Mouse (Mus musculus) monocyte, adult 5-6 weeks (primary cell): ENCODE data around the gene Iqcn. TPM values are rescaled to one million over a fixed set of nuclear protein-coding genes. Genes with fewer than 3 reads are reported as not detected.
A peak's percentile ranks its signal among the peaks of the same experiment; 100 is the strongest.

ENCODE experiments used
- ATAC-seq: fragments of 153-309, 156-312 bp; replicated peaks from 2 replicates; pipeline ENCODE4 v1.8.0; 2017; ENCODE audit warnings: mild to moderate bottlenecking; ENCODE audit not compliant: low TSS enrichment, insufficient number of reproducible peaks, severe bottlenecking, poor library complexity, low FRiP score
- total RNA-seq: library from RNA; stranded (forward); fragments of 200-1000, 200-491, 200-594 nt; gene quantifications from 3 replicates; pipeline ENCODE4 v1.2.3, GENCODE M21; 2017

Iqcn gene
- 0.67 to 0.78 TPM in 2 of 3 replicates, not detected in the other for total RNA-seq

- ATAC-seq: no peak
Measured at GRCm38 (mm10) chr8:70703287-70703686, at the start of gene Iqcn. Iqcn (plus strand) TSS chr8:70703457.

GRCm38 (mm10) chr8:70654121-70654520 is 49.1 kb upstream of the Iqcn start:
- ATAC-seq: peak; percentile 40; the same call in 1 of the 2 replicates

DNA sequence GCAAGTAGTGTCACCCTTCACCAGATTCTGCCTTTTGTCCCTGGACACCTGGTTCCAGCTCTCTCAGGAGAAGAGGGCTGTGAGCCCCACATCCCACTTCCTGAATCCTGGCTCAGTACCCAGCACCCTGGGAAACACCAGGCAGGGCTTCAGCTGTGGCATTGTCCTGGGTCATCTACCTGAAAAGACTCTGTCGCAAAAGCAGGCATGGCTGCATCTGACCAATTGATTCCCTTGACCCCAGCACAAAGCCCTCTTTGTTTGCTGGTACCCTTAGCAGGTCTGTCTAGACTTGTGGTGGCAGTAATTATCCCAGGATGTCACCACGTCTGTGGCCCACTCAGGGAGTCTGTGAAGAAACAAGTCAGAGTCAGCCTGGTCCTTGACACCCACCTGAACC is 47.8 kb upstream of the Iqcn start:
- no peak for ATAC-seq

GRCm38 (mm10) chr8:70656193-70656790 is 47.0 kb upstream of the Iqcn start:
- no peak for ATAC-seq

- ATAC-seq: no peak
Measured at GRCm38 (mm10) chr8:70657214-70657613, 46.0 kb upstream of the Iqcn start.

DNA sequence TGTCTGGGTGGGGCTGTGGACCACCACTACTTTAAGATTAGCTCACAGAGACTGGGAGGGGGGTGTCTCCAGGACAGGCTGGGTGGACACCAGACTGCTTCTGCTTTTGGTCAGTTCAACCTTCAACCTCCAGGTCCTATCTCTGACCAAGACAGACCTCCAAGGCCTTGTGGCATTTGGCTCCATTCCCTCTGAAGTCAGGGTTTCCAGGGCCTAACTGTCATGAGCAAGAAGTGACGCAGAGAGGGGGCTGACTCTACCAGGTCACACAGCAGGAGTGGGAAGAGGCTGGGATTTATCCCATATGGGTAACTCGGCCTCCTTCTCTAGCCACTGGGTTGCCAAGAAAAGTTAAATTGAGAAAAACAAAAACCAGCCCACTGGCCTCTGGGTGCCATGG is 45.5 kb upstream of the Iqcn start:
- ATAC-seq: no peak

- peak; percentile 36; the same call in 1 of the 2 replicates for ATAC-seq
Measured at GRCm38 (mm10) chr8:70658897-70659603, 44.2 kb upstream of the Iqcn start.

- peak; percentile 59 for ATAC-seq
Measured at GRCm38 (mm10) chr8:70659604-70660272, 43.5 kb upstream of the Iqcn start.

GRCm38 (mm10) chr8:70660273-70660725 is 43.0 kb upstream of the Iqcn start, which contains the start of gene Pgpep1:
Pgpep1 (minus strand) TSS chr8:70660388.
- 0 out of 2 replicates have a peak, but pooled peaks have one; percentile 2 for ATAC-seq

GRCm38 (mm10) chr8:70663691-70664090 is 39.6 kb upstream of the Iqcn start:
- no peak for ATAC-seq

- no peak for ATAC-seq
Measured at GRCm38 (mm10) chr8:70664631-70665030, 38.6 kb upstream of the Iqcn start.

GRCm38 (mm10) chr8:70665599-70665998 is 37.7 kb upstream of the Iqcn start:
- no peak for ATAC-seq

GRCm38 (mm10) chr8:70667071-70667470 is 36.2 kb upstream of the Iqcn start:
- ATAC-seq: no peak

GRCm38 (mm10) chr8:70671615-70672324 is 31.5 kb upstream of the Iqcn start:
- no peak for ATAC-seq

DNA sequence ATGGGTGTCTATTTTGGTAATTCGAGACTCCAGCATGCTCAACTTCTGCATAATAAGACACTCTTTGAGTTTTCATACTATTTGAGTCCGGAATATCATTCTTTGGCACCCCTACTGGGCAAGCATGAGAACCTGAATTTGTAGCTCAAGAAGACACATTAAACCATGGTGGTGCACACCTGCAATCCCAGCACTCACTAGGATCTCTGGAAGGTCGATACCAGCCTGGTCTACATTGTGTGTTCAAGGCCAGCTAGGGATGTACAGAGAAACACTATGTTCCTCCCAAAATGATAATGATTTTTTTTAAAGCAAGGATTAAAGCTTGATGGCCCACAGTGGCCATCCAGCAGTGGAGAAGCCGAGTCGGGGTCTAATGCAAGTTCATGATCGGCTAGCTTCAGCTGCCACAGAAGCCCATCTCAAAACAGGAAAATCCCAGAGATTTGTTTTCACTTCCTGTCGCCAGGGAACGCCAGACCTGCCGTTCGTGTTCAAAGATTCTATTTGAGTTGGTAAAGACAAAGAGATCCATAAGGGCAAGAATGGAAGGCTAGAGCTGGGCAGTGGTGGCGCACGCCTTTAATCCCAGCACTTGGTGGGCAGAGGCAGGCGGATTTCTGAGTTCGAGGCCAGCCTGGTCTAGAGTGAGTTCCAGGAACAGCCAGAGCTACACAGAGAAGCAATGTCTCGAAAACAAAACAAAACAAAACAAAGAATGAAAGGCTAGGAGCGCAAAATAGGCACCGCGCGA is 30.8 kb upstream of the Iqcn start:
- ATAC-seq: no peak

GRCm38 (mm10) chr8:70673079-70673856 is 30.0 kb upstream of the Iqcn start, which contains the start of gene Lsm4:
Lsm4 (plus strand) TSS chr8:70673248.
- ATAC-seq: peak; percentile 95

DNA sequence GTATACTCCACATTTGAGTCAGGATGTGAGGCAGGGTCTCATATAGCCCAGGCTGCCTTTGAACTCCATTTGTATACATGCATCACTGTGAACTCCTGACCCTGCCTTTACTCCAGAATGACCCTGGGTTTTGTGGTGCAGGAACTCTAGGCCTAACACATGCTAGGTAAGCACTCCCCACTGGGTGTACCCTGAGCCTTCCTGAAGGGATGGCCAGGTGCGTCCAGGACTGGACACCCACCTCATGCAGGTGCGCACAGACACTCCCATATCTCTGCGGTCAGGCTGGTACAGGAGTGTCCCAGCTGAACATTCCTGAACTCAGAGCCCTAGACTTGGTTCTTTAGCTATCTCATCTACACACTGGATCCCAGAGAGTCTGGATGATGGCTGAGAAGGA is 29.1 kb upstream of the Iqcn start:
- ATAC-seq: no peak

DNA sequence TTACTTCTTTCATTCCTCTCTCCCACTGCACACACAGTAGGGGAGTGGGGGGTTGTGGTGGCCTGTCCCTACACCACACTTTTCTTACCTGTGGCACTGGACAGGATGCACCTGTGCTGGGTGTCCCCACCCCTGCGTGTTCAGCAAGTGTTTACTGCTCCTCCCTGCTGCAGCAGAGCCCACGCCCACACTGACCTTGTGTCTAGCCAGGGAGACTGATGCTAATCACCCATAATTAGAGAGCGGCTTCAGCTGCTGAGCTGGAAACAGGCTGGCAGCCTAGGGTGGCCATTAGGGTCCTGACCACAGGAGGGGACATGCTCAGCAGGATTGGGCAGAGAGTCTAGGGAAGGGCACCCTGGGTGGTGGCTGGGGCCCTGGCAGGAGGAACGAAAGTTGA is 28.5 kb upstream of the Iqcn start:
- ATAC-seq: no peak
